Mouse (Mus musculus): ENCODE results near the gene Chuk. TPM values are rescaled to one million over a fixed set of nuclear protein-coding genes. Genes with fewer than 3 reads are reported as not detected.

Chuk gene
- total and polyA plus RNA-seq, 3 experiments = 13.8 to 94.1 (median 54.9) TPM

DNA sequence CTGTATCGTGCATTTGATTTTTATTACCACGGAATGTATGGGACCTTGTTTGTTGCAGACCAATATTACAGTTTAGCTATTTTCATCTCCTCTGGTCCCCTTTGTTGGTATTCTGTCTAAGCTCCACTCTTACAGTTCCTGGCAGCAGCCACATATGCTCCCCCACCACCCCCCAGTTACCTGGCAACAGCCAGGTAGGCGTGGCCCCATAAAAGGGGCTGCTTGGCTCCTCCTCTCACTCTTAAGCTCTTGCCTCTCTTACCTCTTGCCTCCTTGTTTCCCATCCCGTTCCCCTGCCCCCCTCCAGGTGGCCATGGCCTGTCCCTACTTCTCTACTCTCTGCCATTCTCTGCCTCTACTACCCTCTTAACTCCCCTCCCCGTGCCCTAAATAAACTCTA lies 36.1 kb downstream of the Chuk start:
- TF ChIP-seq CTCF (IDR thresholded peaks at IDR 0.05; ENCODE audit: low read depth, low read length) = no peak
- no peak for TF ChIP-seq TAL1 (conservative IDR thresholded peaks at IDR 0.05; ENCODE audit: low read depth, low read length)
- no peak for TF ChIP-seq POLR2AphosphoS5 (IDR thresholded peaks at IDR 0.05; ENCODE audit: insufficient replicate concordance, low read depth, low read length)
- TF ChIP-seq GATA1 (IDR thresholded peaks at IDR 0.05; ENCODE audit: borderline replicate concordance, low read length) = no peak
- TF ChIP-seq GATA2 (IDR thresholded peaks at IDR 0.05; ENCODE audit: borderline replicate concordance, low read depth, low read length) = no peak
- Histone ChIP-seq H3K36me3 (replicated peaks) (peaks cover 54% of the 10 kb centered on the region), H3K4me1 (ENCODE audit: insufficient read depth, low read depth, low read length) (peaks cover 36% of the 10 kb centered on the region), H3K9me3 (replicated peaks) (no peaks in the 10 kb centered on the region), H3K27me3 (ENCODE audit: insufficient read depth, low read length) (no peaks in the 10 kb centered on the region), H3K4me3 (ENCODE audit: low read depth, low read length) (no peak overlapping the region)
- DNase-seq (ENCODE audit: low spot score) = no peak
- ATAC-seq (ENCODE audit: extremely low read depth, insufficient number of reproducible peaks, low FRiP score, poor library complexity, severe bottlenecking) = no peak

DNA sequence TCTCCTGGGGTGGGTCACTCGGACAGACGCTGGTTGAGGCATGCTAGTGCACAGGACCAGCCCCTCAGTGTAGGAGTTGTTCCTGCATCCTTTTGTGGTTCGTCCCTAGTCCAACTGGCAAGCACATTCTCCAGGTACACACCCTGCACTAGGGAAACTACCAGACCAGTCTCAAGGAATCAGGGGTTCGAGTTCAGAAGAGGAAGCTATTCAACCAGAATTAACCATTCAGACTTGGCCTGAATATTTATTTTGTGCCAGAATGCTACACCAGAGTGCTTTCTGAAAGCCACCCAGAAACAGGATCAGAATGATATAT lies 37.4 kb downstream of the Chuk start:
- TF ChIP-seq CTCF (IDR thresholded peaks at IDR 0.05; ENCODE audit: low read depth, low read length) = no peak
- no peak for TF ChIP-seq GATA2 (IDR thresholded peaks at IDR 0.05; ENCODE audit: borderline replicate concordance, low read depth, low read length)
- TF ChIP-seq TAL1 (conservative IDR thresholded peaks at IDR 0.05; ENCODE audit: low read depth, low read length) = no peak
- no peak for TF ChIP-seq POLR2AphosphoS5 (IDR thresholded peaks at IDR 0.05; ENCODE audit: insufficient replicate concordance, low read depth, low read length)
- no peak for TF ChIP-seq GATA1 (IDR thresholded peaks at IDR 0.05; ENCODE audit: borderline replicate concordance, low read length)
- H3K4me3 ChIP-seq (ENCODE audit: low read depth, low read length) = peak overlapping the region; percentile 83
- no peaks in the 10 kb centered on the region for H3K27me3 ChIP-seq (ENCODE audit: insufficient read depth, low read length)
- H3K9me3 ChIP-seq (replicated peaks) = no peaks in the 10 kb centered on the region
- peaks cover 36% of the 10 kb centered on the region for H3K4me1 ChIP-seq (ENCODE audit: insufficient read depth, low read depth, low read length)
- no peak for ATAC-seq (ENCODE audit: extremely low read depth, insufficient number of reproducible peaks, low FRiP score, poor library complexity, severe bottlenecking)
- H3K36me3 ChIP-seq (replicated peaks) = peaks cover 47% of the 10 kb centered on the region
- DNase-seq (ENCODE audit: low spot score) = no peak

DNA sequence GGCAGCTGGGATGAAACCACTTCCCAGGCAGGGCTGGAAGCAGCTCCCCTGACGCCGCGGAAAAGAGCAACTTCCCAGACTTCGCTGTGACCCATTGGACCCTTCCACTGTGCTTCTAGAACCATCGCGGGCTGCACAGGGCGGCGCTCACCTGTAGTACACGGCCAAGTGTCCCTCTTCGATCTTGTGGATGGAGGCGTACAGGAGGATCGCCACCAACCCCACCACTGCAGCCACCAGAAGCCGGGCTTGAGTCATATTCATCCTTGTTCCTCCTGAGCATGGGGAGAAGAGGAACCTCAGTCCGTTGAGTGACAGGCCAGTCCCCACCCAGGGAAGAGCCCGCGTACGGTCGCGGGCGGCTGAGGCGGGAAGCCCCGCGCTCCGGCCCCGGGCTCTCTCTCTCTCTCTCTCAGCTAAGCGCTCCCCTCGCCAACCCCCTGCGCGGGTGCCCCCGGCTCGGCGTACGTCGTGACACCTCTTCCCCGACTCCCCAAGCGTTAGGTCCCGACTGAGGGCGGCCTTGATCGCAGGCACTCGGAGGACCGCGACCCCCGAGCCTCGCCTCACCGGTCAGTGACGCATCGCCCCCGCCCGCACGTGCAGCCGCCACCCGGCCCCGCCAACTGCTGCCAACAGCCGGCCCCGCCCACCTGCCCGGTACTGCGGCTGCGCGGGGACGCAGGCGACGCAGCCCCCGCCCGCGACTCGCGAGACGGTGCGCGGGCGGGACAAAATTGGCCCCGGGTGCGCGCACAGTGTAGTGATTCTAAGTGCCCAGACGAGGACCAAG lies 38.0 kb downstream of the Chuk start, which contains the start of gene Erlin1:
Gene Erlin1, minus strand, starts transcription at position 665 of the 793 bp plus-strand sequence.
- DNase-seq (ENCODE audit: low spot score) (peak; percentile 72), ATAC-seq (ENCODE audit: extremely low read depth, insufficient number of reproducible peaks, low FRiP score, poor library complexity, severe bottlenecking) (peak; percentile 34; the same call in 1 of the 2 replicates)
- H3K4me3 ChIP-seq (ENCODE audit: low read depth, low read length) = peak within 1 kb of the TSS; percentile 83
- no peaks in the 10 kb centered on the region for H3K27me3 ChIP-seq (ENCODE audit: insufficient read depth, low read length)
- peaks cover 36% of the 10 kb centered on the region for H3K4me1 ChIP-seq (ENCODE audit: insufficient read depth, low read depth, low read length)
- TF ChIP-seq GATA2 (IDR thresholded peaks at IDR 0.05; ENCODE audit: borderline replicate concordance, low read depth, low read length) (no peak), POLR2AphosphoS5 (IDR thresholded peaks at IDR 0.05; ENCODE audit: insufficient replicate concordance, low read depth, low read length) (no peak), TAL1 (conservative IDR thresholded peaks at IDR 0.05; ENCODE audit: low read depth, low read length) (no peak), CTCF (IDR thresholded peaks at IDR 0.05; ENCODE audit: low read depth, low read length) (no peak), GATA1 (IDR thresholded peaks at IDR 0.05; ENCODE audit: borderline replicate concordance, low read length) (no peak)
- peaks cover 50% of the 10 kb centered on the region for H3K36me3 ChIP-seq (replicated peaks)
- no peaks in the 10 kb centered on the region for H3K9me3 ChIP-seq (replicated peaks)

- ATAC-seq (ENCODE audit: extremely low read depth, insufficient number of reproducible peaks, low FRiP score, poor library complexity, severe bottlenecking) (no peak), DNase-seq (ENCODE audit: low spot score) (no peak)
- Histone ChIP-seq H3K4me3 (ENCODE audit: low read depth, low read length) (no peak overlapping the region; the same call in 1 of the 2 replicates), H3K36me3 (replicated peaks) (peaks cover 52% of the 10 kb centered on the region), H3K9me3 (replicated peaks) (no peaks in the 10 kb centered on the region), H3K27me3 (ENCODE audit: insufficient read depth, low read length) (no peaks in the 10 kb centered on the region), H3K4me1 (ENCODE audit: insufficient read depth, low read depth, low read length) (peaks cover 36% of the 10 kb centered on the region)
- no peak for TF ChIP-seq POLR2AphosphoS5 (IDR thresholded peaks at IDR 0.05; ENCODE audit: insufficient replicate concordance, low read depth, low read length)
- TF ChIP-seq CTCF (IDR thresholded peaks at IDR 0.05; ENCODE audit: low read depth, low read length) = no peak
- TF ChIP-seq TAL1 (conservative IDR thresholded peaks at IDR 0.05; ENCODE audit: low read depth, low read length) = no peak
- no peak for TF ChIP-seq GATA1 (IDR thresholded peaks at IDR 0.05; ENCODE audit: borderline replicate concordance, low read length)
- TF ChIP-seq GATA2 (IDR thresholded peaks at IDR 0.05; ENCODE audit: borderline replicate concordance, low read depth, low read length) = no peak
These were observed 39.0 kb downstream of the Chuk start for GRCm38 (mm10) chr19:44068232-44068631.

GRCm38 (mm10) chr19:44067323-44068049 lies 39.8 kb downstream of the Chuk start:
- ATAC-seq (ENCODE audit: extremely low read depth, insufficient number of reproducible peaks, low FRiP score, poor library complexity, severe bottlenecking) (no peak), DNase-seq (ENCODE audit: low spot score) (no peak)
- Histone ChIP-seq H3K4me1 (ENCODE audit: insufficient read depth, low read depth, low read length) (peaks cover 36% of the 10 kb centered on the region), H3K9me3 (replicated peaks) (no peaks in the 10 kb centered on the region), H3K27me3 (ENCODE audit: insufficient read depth, low read length) (no peaks in the 10 kb centered on the region), H3K4me3 (ENCODE audit: low read depth, low read length) (no peak overlapping the region), H3K36me3 (replicated peaks) (peaks cover 52% of the 10 kb centered on the region)
- TF ChIP-seq GATA1 (IDR thresholded peaks at IDR 0.05; ENCODE audit: borderline replicate concordance, low read length) (no peak), POLR2AphosphoS5 (IDR thresholded peaks at IDR 0.05; ENCODE audit: insufficient replicate concordance, low read depth, low read length) (no peak), CTCF (IDR thresholded peaks at IDR 0.05; ENCODE audit: low read depth, low read length) (no peak), GATA2 (IDR thresholded peaks at IDR 0.05; ENCODE audit: borderline replicate concordance, low read depth, low read length) (no peak), TAL1 (conservative IDR thresholded peaks at IDR 0.05; ENCODE audit: low read depth, low read length) (no peak)

GRCm38 (mm10) chr19:44064734-44065133 lies 42.5 kb downstream of the Chuk start:
- Histone ChIP-seq H3K4me3 (ENCODE audit: low read depth, low read length) (no peak overlapping the region), H3K36me3 (replicated peaks) (peaks cover 61% of the 10 kb centered on the region), H3K9me3 (replicated peaks) (no peaks in the 10 kb centered on the region), H3K27me3 (ENCODE audit: insufficient read depth, low read length) (no peaks in the 10 kb centered on the region), H3K4me1 (ENCODE audit: insufficient read depth, low read depth, low read length) (peaks cover 20% of the 10 kb centered on the region)
- TF ChIP-seq TAL1 (conservative IDR thresholded peaks at IDR 0.05; ENCODE audit: low read depth, low read length) (no peak), GATA1 (IDR thresholded peaks at IDR 0.05; ENCODE audit: borderline replicate concordance, low read length) (no peak), GATA2 (IDR thresholded peaks at IDR 0.05; ENCODE audit: borderline replicate concordance, low read depth, low read length) (no peak), POLR2AphosphoS5 (IDR thresholded peaks at IDR 0.05; ENCODE audit: insufficient replicate concordance, low read depth, low read length) (no peak), CTCF (IDR thresholded peaks at IDR 0.05; ENCODE audit: low read depth, low read length) (no peak)
- ATAC-seq (ENCODE audit: extremely low read depth, insufficient number of reproducible peaks, low FRiP score, poor library complexity, severe bottlenecking) (no peak), DNase-seq (ENCODE audit: low spot score) (no peak)
